ENCODE assay signal across 14 mouse cellular contexts in the genomic region with DNA sequence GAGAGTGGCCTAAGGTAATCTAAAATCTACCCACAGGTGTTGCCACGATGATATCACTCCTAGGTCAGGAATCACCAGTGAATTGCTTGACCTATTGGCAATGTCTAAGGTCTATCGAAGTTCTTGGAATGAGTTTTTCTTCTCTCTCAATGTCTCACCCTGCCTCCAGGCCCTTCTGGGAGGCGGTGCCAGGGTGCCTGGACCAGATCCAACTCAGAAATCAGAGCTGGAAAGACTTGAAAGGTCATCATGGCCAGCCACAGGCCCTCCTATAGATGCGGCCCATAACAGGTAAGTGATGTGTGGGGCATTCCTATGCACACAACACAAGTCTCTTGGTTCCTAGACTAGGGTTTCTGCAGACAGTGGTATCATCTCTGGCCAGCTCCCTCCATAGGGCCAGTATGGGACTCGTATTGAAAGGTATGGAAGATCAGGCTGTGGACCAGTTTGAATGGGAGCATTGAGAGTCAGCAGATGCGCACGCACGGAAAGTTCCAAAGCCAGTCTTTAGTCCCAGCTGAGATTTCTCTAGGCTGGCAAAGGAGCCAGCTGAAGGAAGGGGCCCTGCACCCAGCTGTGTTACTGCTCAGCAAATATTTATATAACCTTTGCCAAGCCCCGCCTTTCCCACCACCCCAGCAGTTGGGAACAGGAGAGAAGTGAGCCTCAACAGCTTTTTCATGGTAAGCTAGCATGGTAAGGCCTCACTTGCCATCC.
DNase-seq lines count a peak whose midpoint lies in the region; ATAC-seq and TF ChIP-seq lines count a peak whose summit lies in the region.
"Had no signal": no experiment of that assay in that cellular context is flagged by ENCODE, and none has a peak within 500 bp of the region (broad histone marks: within the 10 kb centered on the region; RNA-seq: fewer than 3 reads in every experiment).

No protein-coding gene starts in this region.

- no peaks in the 10 kb centered on the region for H3K36me3 ChIP-seq in heart, embryonic 13.5 days
- no peaks in the 10 kb centered on the region for H3K36me3 ChIP-seq in limb, embryonic 14.5 days (ENCODE audit: control insufficient read depth, insufficient read depth, low read length)
- H3K36me3 ChIP-seq in stomach, postnatal 0 days (ENCODE audit: control insufficient read depth, insufficient read depth, low read length): no peaks in the 10 kb centered on the region; the same call in 1 of the 2 replicates
- H3K36me3 ChIP-seq: limb, embryonic 13.5 days had no signal

- peaks cover 83% of the 10 kb centered on the region for H3K4me1 ChIP-seq in heart, embryonic 13.5 days
- peaks cover 23% of the 10 kb centered on the region for H3K4me1 ChIP-seq in lung, adult 2 months (ENCODE audit: control insufficient read depth, insufficient read depth, low read length)
- H3K4me1 ChIP-seq in limb, embryonic 14.5 days (ENCODE audit: control insufficient read depth, insufficient read depth, low read length): peaks cover 52% of the 10 kb centered on the region
- peaks cover 13% of the 10 kb centered on the region for H3K4me1 ChIP-seq in stomach, postnatal 0 days (replicated peaks; ENCODE audit: control insufficient read depth, insufficient read depth)

- H3K27ac ChIP-seq in heart, embryonic 13.5 days (replicated peaks): peak overlapping the region; percentile 28; the same call in 1 of the 2 replicates
- H3K27ac ChIP-seq in limb, embryonic 14.5 days (replicated peaks; ENCODE audit: low read depth, low read length): 0 out of 2 replicates have a peak overlapping the region, but pooled peaks have one; percentile 19
- H3K27ac ChIP-seq in stomach, postnatal 0 days (replicated peaks): peak overlapping the region; percentile 53; the same call in 1 of the 2 replicates
- H3K27ac ChIP-seq: limb, embryonic 13.5 days had no signal

- intact Hi-C loops in heart, postnatal 25 days (cut with DNase I): no loop called here

- no peak overlapping the region for H3K4me2 ChIP-seq in heart, embryonic 13.5 days
- no peak overlapping the region for H3K4me2 ChIP-seq in limb, embryonic 14.5 days (replicated peaks; ENCODE audit: low read depth, low read length, severe bottlenecking)
- H3K4me2 ChIP-seq in stomach, postnatal 0 days (replicated peaks; ENCODE audit: low read depth): 0 out of 2 replicates have a peak overlapping the region, but pooled peaks have one; percentile 17
- H3K4me2 ChIP-seq: limb, embryonic 13.5 days had no signal

- no peak for TF ChIP-seq POLR2A in lung, adult 2 months (IDR thresholded peaks at IDR 0.05; ENCODE audit: borderline replicate concordance, extremely low read depth, low read depth, low read length)
- no peak for TF ChIP-seq POLR2A in limb, embryonic 14.5 days (IDR thresholded peaks at IDR 0.05; ENCODE audit: borderline replicate concordance, extremely low read depth, insufficient read depth, insufficient read length)

- no peaks in the 10 kb centered on the region for H3K9me3 ChIP-seq in heart, embryonic 13.5 days
- H3K9me3 ChIP-seq in limb, embryonic 14.5 days (ENCODE audit: control insufficient read depth, low read length): no peaks in the 10 kb centered on the region
- no peaks in the 10 kb centered on the region for H3K9me3 ChIP-seq in stomach, postnatal 0 days (ENCODE audit: control insufficient read depth, low read length)
- H3K9me3 ChIP-seq: limb, embryonic 13.5 days had no signal

- H3K27me3 ChIP-seq in heart, embryonic 13.5 days (replicated peaks): no peaks in the 10 kb centered on the region
- no peaks in the 10 kb centered on the region for H3K27me3 ChIP-seq in limb, embryonic 14.5 days (ENCODE audit: control insufficient read depth, insufficient read depth, low read length)
- no peaks in the 10 kb centered on the region for H3K27me3 ChIP-seq in stomach, postnatal 0 days (ENCODE audit: control insufficient read depth, insufficient read depth, low read length)
- H3K27me3 ChIP-seq: limb, embryonic 13.5 days had no signal

- TF ChIP-seq EP300 in stomach, postnatal 0 days (optimal IDR thresholded peaks at IDR 0.05): no peak

- no peak for TF ChIP-seq CTCF in lung, adult 2 months (IDR thresholded peaks at IDR 0.05; ENCODE audit: insufficient read depth, low read length)
- TF ChIP-seq CTCF in stomach, postnatal 0 days (IDR thresholded peaks at IDR 0.05; ENCODE audit: low read depth): no peak

- no peak for ATAC-seq in heart, embryonic 13.5 days (ENCODE audit: extremely low read depth, insufficient number of reproducible peaks, low FRiP score, low TSS enrichment)
- ATAC-seq in limb, embryonic 14.5 days (ENCODE audit: low FRiP score, low read depth): no peak
- peak; percentile 68 for ATAC-seq in stomach, postnatal 0 days (ENCODE audit: low FRiP score, low TSS enrichment)
- ATAC-seq: forebrain, postnatal 0 days; inflammation-experienced regulatory T-cells, adult 6 months had no signal

- no peak overlapping the region for H3K9ac ChIP-seq in heart, embryonic 13.5 days
- no peak overlapping the region for H3K9ac ChIP-seq in limb, embryonic 14.5 days (ENCODE audit: low read depth, low read length, severe bottlenecking)
- no peak overlapping the region for H3K9ac ChIP-seq in stomach, postnatal 0 days (ENCODE audit: low read length)
- H3K9ac ChIP-seq: forebrain, postnatal 0 days; limb, embryonic 13.5 days had no signal

- no peak for DNase-seq in heart, postnatal 25 days (ENCODE audit: low spot score)
- DNase-seq in lung, adult 18-20 months: peak; percentile 68 to 81
- no peak for DNase-seq in lung, adult 2 months
- no peak for DNase-seq in limb, embryonic 14.5 days (ENCODE audit: low spot score)
- DNase-seq in stomach, postnatal 0 days (ENCODE audit: low spot score): peak; percentile 66
- DNase-seq in c-Kit-positive CD71-positive TER-119-positive erythroid progenitor cells, embryonic 14.5 days (ENCODE audit: low spot score): no peak
- DNase-seq in gastrocnemius, adult 8-10 months (ENCODE audit: low spot score in 2 of 2): no peak
- DNase-seq: forebrain, postnatal 0 days; right cerebral cortex, adult 18-20 months; thymus, adult 2 months had no signal

- H3K4me3 ChIP-seq in heart, embryonic 13.5 days: no peak overlapping the region
- no peak overlapping the region for H3K4me3 ChIP-seq in lung, adult 2 months (replicated peaks; ENCODE audit: extremely low read depth, low read depth, low read length)
- H3K4me3 ChIP-seq in limb, embryonic 14.5 days (replicated peaks; ENCODE audit: low read length): no peak overlapping the region
- H3K4me3 ChIP-seq in stomach, postnatal 0 days (ENCODE audit: low read depth, low read length): no peak overlapping the region
- H3K4me3 ChIP-seq: limb, embryonic 13.5 days; myocyte had no signal

- WGBS in heart, embryonic 13.5 days: 69% methylated on average over 9 of the region's 9 CpGs
- WGBS in lung, adult 2 months: 40% methylated on average over 9 of the region's 9 CpGs
- 67% methylated on average over 9 of the region's 9 CpGs for WGBS in limb, embryonic 14.5 days
- 25% methylated on average over 9 of the region's 9 CpGs for WGBS in stomach, postnatal 0 days

Comparison
In these comparisons a context has a peak if more than half of its experiments do, and no peak if none do; other contexts are left out.
1. DNase-seq: peak in lung, adult 18-20 months (2 of 2) and stomach, postnatal 0 days (single experiment); none in heart, postnatal 25 days (single experiment), lung, adult 2 months (single experiment), limb, embryonic 14.5 days (single experiment), c-Kit-positive CD71-positive TER-119-positive erythroid progenitor cells, embryonic 14.5 days (single experiment) and gastrocnemius, adult 8-10 months (0 of 2).
2. Peak in every context shown above with its lines, with median percentiles within 50 percentile points of each other: H3K27ac ChIP-seq.